Mouse (Mus musculus): ENCODE results near the gene Klhl26.

The Klhl26 gene

GRCm38 (mm10) chr8:70486941-70487520 lies 10.3 kb upstream of the Klhl26 start, which contains the start of gene Tmem59l:
TSS of gene Tmem59l (minus strand) at chr8:70487358.
- in situ Hi-C loops (cut with MboI; ENCODE audit: low pct_unique_long_range_greater_than_20kb in 1 of 2, low sequenced_read_pairs in 2 of 2, unreplicated experiment in 1 of 2), result no loop called here

GRCm38 (mm10) chr8:70486191-70486681 lies 9.5 kb upstream of the Klhl26 start:
- in situ Hi-C loops (cut with MboI; ENCODE audit: low pct_unique_long_range_greater_than_20kb in 1 of 2, low sequenced_read_pairs in 2 of 2, unreplicated experiment in 1 of 2), result no loop called here

- in situ Hi-C loops (cut with MboI; ENCODE audit: low pct_unique_long_range_greater_than_20kb in 1 of 2, low sequenced_read_pairs in 2 of 2, unreplicated experiment in 1 of 2), result no loop called here
Observed at GRCm38 (mm10) chr8:70482943-70483342, 6.2 kb upstream of the Klhl26 start.

- in situ Hi-C loops (cut with MboI; ENCODE audit: low pct_unique_long_range_greater_than_20kb in 1 of 2, low sequenced_read_pairs in 2 of 2, unreplicated experiment in 1 of 2), result no loop called here
Observed at GRCm38 (mm10) chr8:70481908-70482307, 5.1 kb upstream of the Klhl26 start.

- in situ Hi-C loops (cut with MboI; ENCODE audit: low pct_unique_long_range_greater_than_20kb in 1 of 2, low sequenced_read_pairs in 2 of 2, unreplicated experiment in 1 of 2), result no loop called here
Observed at GRCm38 (mm10) chr8:70477269-70477982, 658 bp upstream of the Klhl26 start.

- in situ Hi-C loops (cut with MboI; ENCODE audit: low pct_unique_long_range_greater_than_20kb in 1 of 2, low sequenced_read_pairs in 2 of 2, unreplicated experiment in 1 of 2), result no loop called here
Observed at GRCm38 (mm10) chr8:70471856-70472255, 4.9 kb downstream of the Klhl26 start.

GRCm38 (mm10) chr8:70469938-70470337 lies 6.8 kb downstream of the Klhl26 start:
- in situ Hi-C loops (cut with MboI; ENCODE audit: low pct_unique_long_range_greater_than_20kb in 1 of 2, low sequenced_read_pairs in 2 of 2, unreplicated experiment in 1 of 2), result no loop called here

GRCm38 (mm10) chr8:70469295-70469916 lies 7.4 kb downstream of the Klhl26 start:
- in situ Hi-C loops (cut with MboI; ENCODE audit: low pct_unique_long_range_greater_than_20kb in 1 of 2, low sequenced_read_pairs in 2 of 2, unreplicated experiment in 1 of 2), result no loop called here

GRCm38 (mm10) chr8:70468733-70469132 lies 8.0 kb downstream of the Klhl26 start:
- in situ Hi-C loops (cut with MboI; ENCODE audit: low pct_unique_long_range_greater_than_20kb in 1 of 2, low sequenced_read_pairs in 2 of 2, unreplicated experiment in 1 of 2), result no loop called here

- in situ Hi-C loops (cut with MboI; ENCODE audit: low pct_unique_long_range_greater_than_20kb in 1 of 2, low sequenced_read_pairs in 2 of 2, unreplicated experiment in 1 of 2), result no loop called here
Observed at GRCm38 (mm10) chr8:70467907-70468306, 8.9 kb downstream of the Klhl26 start.

GRCm38 (mm10) chr8:70467229-70467725 lies 9.5 kb downstream of the Klhl26 start:
- in situ Hi-C loops (cut with MboI; ENCODE audit: low pct_unique_long_range_greater_than_20kb in 1 of 2, low sequenced_read_pairs in 2 of 2, unreplicated experiment in 1 of 2), result no loop called here

- in situ Hi-C loops (cut with MboI; ENCODE audit: low pct_unique_long_range_greater_than_20kb in 1 of 2, low sequenced_read_pairs in 2 of 2, unreplicated experiment in 1 of 2), result no loop called here
Observed at GRCm38 (mm10) chr8:70466771-70467170, 10.0 kb downstream of the Klhl26 start.

- in situ Hi-C loops (cut with MboI; ENCODE audit: low pct_unique_long_range_greater_than_20kb in 1 of 2, low sequenced_read_pairs in 2 of 2, unreplicated experiment in 1 of 2), result no loop called here
Observed at GRCm38 (mm10) chr8:70466305-70466704, 10.5 kb downstream of the Klhl26 start.

- in situ Hi-C loops (cut with MboI; ENCODE audit: low pct_unique_long_range_greater_than_20kb in 1 of 2, low sequenced_read_pairs in 2 of 2, unreplicated experiment in 1 of 2), result no loop called here
Observed at GRCm38 (mm10) chr8:70465701-70466100, 11.1 kb downstream of the Klhl26 start.

- in situ Hi-C loops (cut with MboI; ENCODE audit: low pct_unique_long_range_greater_than_20kb in 1 of 2, low sequenced_read_pairs in 2 of 2, unreplicated experiment in 1 of 2), result no loop called here
Observed at GRCm38 (mm10) chr8:70464162-70464561, 12.6 kb downstream of the Klhl26 start.

GRCm38 (mm10) chr8:70463306-70463705 lies 13.5 kb downstream of the Klhl26 start:
- in situ Hi-C loops (cut with MboI; ENCODE audit: low pct_unique_long_range_greater_than_20kb in 1 of 2, low sequenced_read_pairs in 2 of 2, unreplicated experiment in 1 of 2), result no loop called here

- in situ Hi-C loops (cut with MboI; ENCODE audit: low pct_unique_long_range_greater_than_20kb in 1 of 2, low sequenced_read_pairs in 2 of 2, unreplicated experiment in 1 of 2), result no loop called here
Observed at GRCm38 (mm10) chr8:70462516-70462813, 14.3 kb downstream of the Klhl26 start.

GRCm38 (mm10) chr8:70461765-70462515 lies 14.8 kb downstream of the Klhl26 start:
- in situ Hi-C loops (cut with MboI; ENCODE audit: low pct_unique_long_range_greater_than_20kb in 1 of 2, low sequenced_read_pairs in 2 of 2, unreplicated experiment in 1 of 2), result no loop called here

- in situ Hi-C loops (cut with MboI; ENCODE audit: low pct_unique_long_range_greater_than_20kb in 1 of 2, low sequenced_read_pairs in 2 of 2, unreplicated experiment in 1 of 2), result no loop called here
Observed at GRCm38 (mm10) chr8:70460606-70461005, 16.2 kb downstream of the Klhl26 start.

Measured in mouse embryonic stem cell (cell line).